Mouse (Mus musculus) myocyte (in vitro differentiated cells): ENCODE measurements around the gene Calhm3. TPM values are rescaled to one million over a fixed set of nuclear protein-coding genes. Genes with fewer than 3 reads are reported as not detected.

Source experiments
- H3K27me3 ChIP-seq: one replicate; pipeline ENCODE4 v1.6.1; 2011; ENCODE audit not compliant: control insufficient read depth, insufficient read depth, insufficient read length
- H3K36me3 ChIP-seq: one replicate; pipeline ENCODE4 v1.6.1; 2011; ENCODE audit not compliant: control insufficient read depth, insufficient read depth
- H3K4me2 ChIP-seq: one replicate; pipeline ENCODE4 v1.6.1; 2011; ENCODE audit warnings: low read depth, control low read depth
- H3K4me3 ChIP-seq: one replicate; pipeline ENCODE4 v1.5.1; 2011; ENCODE audit warnings: mild to moderate bottlenecking, control low read depth, moderate library complexity
- H3K79me2 ChIP-seq: one replicate; pipeline ENCODE4 v1.6.1; 2011; ENCODE audit not compliant: control insufficient read depth, insufficient read depth
- H3ac ChIP-seq: one replicate; pipeline ENCODE4 v1.6.1; 2011; ENCODE audit not compliant: control insufficient read depth, insufficient read length
- CEBPB ChIP-seq: IDR thresholded peaks from 2 replicates; pipeline ENCODE4 v1.6.1; 2011; ENCODE audit warnings: mild to moderate bottlenecking, moderate library complexity; ENCODE audit not compliant: poor library complexity, insufficient read depth, severe bottlenecking
- E2F4 ChIP-seq: IDR thresholded peaks from one replicate; pipeline ENCODE4 v1.6.1; 2011; ENCODE audit warnings: mild to moderate bottlenecking, control low read depth, moderate library complexity; ENCODE audit not compliant: insufficient read depth
- MAX ChIP-seq: IDR thresholded peaks from one replicate; pipeline ENCODE4 v1.6.1; 2011; ENCODE audit warnings: low read depth, mild to moderate bottlenecking, control low read depth
- MYOD1 ChIP-seq, 3 experiments: IDR thresholded peaks; one replicate each; pipeline ENCODE4 v1.6.1; 2011; ENCODE audit warnings: control low read depth in 2 of 3, low read depth in 2 of 3, mild to moderate bottlenecking in 2 of 3, moderate library complexity in 1 of 3; ENCODE audit not compliant: insufficient read length in 2 of 3, control insufficient read depth in 1 of 3
- MYOG ChIP-seq, 3 experiments: IDR thresholded peaks; one replicate each; pipeline ENCODE4 v1.6.1; 2011; ENCODE audit warnings: control low read depth in 2 of 3, low read depth in 2 of 3, mild to moderate bottlenecking in 2 of 3; ENCODE audit not compliant: insufficient read length in 2 of 3, control insufficient read depth in 1 of 3, insufficient read depth in 1 of 3
- POLR2A ChIP-seq: IDR thresholded peaks from one replicate; pipeline ENCODE4 v1.6.1; 2011; ENCODE audit warnings: low read depth, mild to moderate bottlenecking, control low read depth, moderate library complexity; ENCODE audit not compliant: insufficient read length
- POLR2AphosphoS2 ChIP-seq: IDR thresholded peaks from one replicate; pipeline ENCODE4 v1.6.1; 2011; ENCODE audit warnings: low read depth, control low read depth; ENCODE audit not compliant: insufficient read length
- REST ChIP-seq: IDR thresholded peaks from one replicate; pipeline ENCODE4 v1.6.1; 2011; ENCODE audit warnings: mild to moderate bottlenecking, control low read depth, moderate library complexity; ENCODE audit not compliant: insufficient read depth, insufficient read length
- SRF ChIP-seq: IDR thresholded peaks from one replicate; pipeline ENCODE4 v1.6.1; 2011; ENCODE audit warnings: low read depth; ENCODE audit not compliant: control insufficient read depth, insufficient read length
- TCF12 ChIP-seq: IDR thresholded peaks from one replicate; pipeline ENCODE4 v1.6.1; 2011; ENCODE audit warnings: mild to moderate bottlenecking, control low read depth; ENCODE audit not compliant: poor library complexity, insufficient read depth, severe bottlenecking
- TCF3 ChIP-seq: IDR thresholded peaks from one replicate; pipeline ENCODE4 v1.6.1; 2011; ENCODE audit warnings: low read depth, control low read depth; ENCODE audit not compliant: insufficient read length
- USF1 ChIP-seq: IDR thresholded peaks from one replicate; pipeline ENCODE4 v1.6.1; 2011; ENCODE audit warnings: low read depth, mild to moderate bottlenecking, control low read depth, moderate library complexity
- polyA plus RNA-seq: library from polyadenylated mRNA; unstranded; fragments of >200 nt; fragmentation: generic; extraction: Trizol; gene quantifications from one replicate; pipeline ENCODE4 v1.2.1, GENCODE M21; 2012; ENCODE audit warnings: missing spikeins

The Calhm3 gene
- polyA plus RNA-seq, 1 experiment, result not detected

DNA sequence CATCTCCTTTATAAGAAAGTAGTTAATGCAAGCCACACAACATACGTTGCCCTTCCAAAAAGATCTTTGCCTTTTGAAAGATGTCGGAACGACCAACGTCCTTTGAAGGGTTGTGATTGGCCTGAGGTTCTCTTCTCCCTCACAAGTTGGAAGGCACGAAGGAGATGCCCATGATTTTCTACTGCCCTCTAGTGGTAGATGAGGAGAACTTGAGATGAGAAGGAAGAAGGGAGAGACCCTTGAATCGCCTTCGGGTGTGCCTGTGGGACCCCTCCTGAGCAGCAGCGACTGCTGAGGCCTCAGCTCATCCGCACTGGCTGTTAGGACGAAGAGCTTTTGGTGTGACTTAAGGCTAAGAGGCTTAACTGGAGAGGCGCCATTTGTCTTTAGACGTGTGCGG is 10.7 kb upstream of the Calhm3 start:
- no peak overlapping the region for H3ac ChIP-seq
- H3K27me3 ChIP-seq, result no peaks in the 10 kb centered on the region
- H3K4me3 ChIP-seq, result no peak overlapping the region
- no peaks in the 10 kb centered on the region for H3K79me2 ChIP-seq
- no peaks in the 10 kb centered on the region for H3K36me3 ChIP-seq
- peak overlapping the region; percentile 72 for H3K4me2 ChIP-seq
- no peak for TF ChIP-seq POLR2A
- TF ChIP-seq MYOG (IDR thresholded peaks at IDR 0.05; ENCODE audit: control insufficient read depth in 1 of 3, insufficient read depth in 1 of 3, insufficient read length in 2 of 3, low read depth in 2 of 3), result no peak
- TF ChIP-seq CEBPB, result no peak
- no peak for TF ChIP-seq POLR2AphosphoS2
- no peak for TF ChIP-seq REST
- TF ChIP-seq E2F4, result no peak
- TF ChIP-seq MAX, result no peak
- no peak for TF ChIP-seq USF1
- no peak for TF ChIP-seq SRF
- TF ChIP-seq TCF12, result no peak
- TF ChIP-seq TCF3, result no peak
- TF ChIP-seq MYOD1 (IDR thresholded peaks at IDR 0.05; ENCODE audit: control insufficient read depth in 1 of 3, insufficient read length in 2 of 3, low read depth in 2 of 3), result no peak

DNA sequence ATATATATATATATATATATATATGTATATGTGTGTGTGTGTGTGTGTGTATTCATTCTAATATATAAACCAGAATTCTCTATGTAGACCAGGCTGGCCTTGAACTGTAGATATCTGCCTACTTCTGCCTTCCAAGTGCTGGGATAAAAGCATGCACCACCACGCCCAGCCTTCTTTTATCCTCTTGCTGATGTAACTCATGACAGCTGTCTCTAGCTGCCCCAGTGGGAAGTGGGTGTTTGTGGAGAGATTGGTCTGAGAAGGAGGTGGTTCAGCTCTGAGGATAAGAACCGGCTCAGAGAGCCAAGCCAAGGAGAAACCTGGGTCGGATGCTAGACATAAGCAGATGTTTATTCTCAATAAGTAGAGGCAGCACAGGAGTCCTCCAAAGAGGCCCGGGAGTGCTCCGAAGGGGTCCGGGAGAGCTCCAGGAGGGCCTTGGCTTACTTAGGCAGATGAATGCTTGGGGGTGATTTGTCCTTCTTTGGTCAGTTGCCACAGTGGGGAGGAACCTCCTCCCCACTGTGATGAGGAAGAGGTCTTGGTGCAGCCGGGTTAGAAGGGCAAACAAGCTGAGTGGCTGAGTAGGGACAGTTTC is 10.2 kb upstream of the Calhm3 start:
- Histone ChIP-seq H3K4me3 (no peak overlapping the region), H3K79me2 (no peaks in the 10 kb centered on the region), H3K4me2 (peak overlapping the region; percentile 72), H3K27me3 (no peaks in the 10 kb centered on the region), H3ac (no peak overlapping the region), H3K36me3 (no peaks in the 10 kb centered on the region)
- no peak for TF ChIP-seq SRF
- peak in 2 of 3 experiments; percentile 34 to 57 for TF ChIP-seq MYOG (IDR thresholded peaks at IDR 0.05; ENCODE audit: control insufficient read depth in 1 of 3, insufficient read depth in 1 of 3, insufficient read length in 2 of 3, low read depth in 2 of 3)
- TF ChIP-seq CEBPB, result peak; percentile 33; the same call in 1 of the 2 replicates
- TF ChIP-seq TCF3, result no peak
- no peak for TF ChIP-seq POLR2AphosphoS2
- peak in 2 of 3 experiments; percentile 45 to 66 for TF ChIP-seq MYOD1 (IDR thresholded peaks at IDR 0.05; ENCODE audit: control insufficient read depth in 1 of 3, insufficient read length in 2 of 3, low read depth in 2 of 3)
- TF ChIP-seq POLR2A, result no peak
- no peak for TF ChIP-seq REST
- TF ChIP-seq USF1, result no peak
- TF ChIP-seq TCF12, result no peak
- TF ChIP-seq MAX, result no peak
- TF ChIP-seq E2F4, result no peak

DNA sequence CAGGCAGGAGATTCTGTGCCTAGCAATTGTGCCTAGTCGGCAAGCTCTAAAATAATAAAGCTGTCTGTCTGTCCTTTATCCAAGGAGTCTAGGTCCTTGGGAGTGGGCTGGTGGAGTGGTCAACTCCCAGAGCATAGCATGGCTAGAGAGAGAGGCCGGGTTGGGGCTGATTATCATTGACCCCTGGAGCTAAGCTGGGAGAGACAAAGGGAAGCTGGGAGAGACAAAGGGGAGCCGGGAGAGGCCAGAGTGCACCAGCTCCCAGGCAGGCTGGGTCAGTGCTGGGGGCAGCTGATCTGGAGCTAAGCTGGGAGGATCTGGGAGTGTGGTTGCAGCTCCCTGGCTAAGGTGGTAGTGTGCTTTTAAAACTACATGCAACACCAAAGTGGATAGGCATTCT is 9.2 kb upstream of the Calhm3 start:
- no peaks in the 10 kb centered on the region for H3K79me2 ChIP-seq
- TF ChIP-seq E2F4, result no peak
- no peak for TF ChIP-seq POLR2A
- H3K36me3 ChIP-seq, result no peaks in the 10 kb centered on the region
- H3K4me3 ChIP-seq, result no peak overlapping the region
- H3K27me3 ChIP-seq, result no peaks in the 10 kb centered on the region
- H3ac ChIP-seq, result no peak overlapping the region
- H3K4me2 ChIP-seq, result no peak overlapping the region

DNA sequence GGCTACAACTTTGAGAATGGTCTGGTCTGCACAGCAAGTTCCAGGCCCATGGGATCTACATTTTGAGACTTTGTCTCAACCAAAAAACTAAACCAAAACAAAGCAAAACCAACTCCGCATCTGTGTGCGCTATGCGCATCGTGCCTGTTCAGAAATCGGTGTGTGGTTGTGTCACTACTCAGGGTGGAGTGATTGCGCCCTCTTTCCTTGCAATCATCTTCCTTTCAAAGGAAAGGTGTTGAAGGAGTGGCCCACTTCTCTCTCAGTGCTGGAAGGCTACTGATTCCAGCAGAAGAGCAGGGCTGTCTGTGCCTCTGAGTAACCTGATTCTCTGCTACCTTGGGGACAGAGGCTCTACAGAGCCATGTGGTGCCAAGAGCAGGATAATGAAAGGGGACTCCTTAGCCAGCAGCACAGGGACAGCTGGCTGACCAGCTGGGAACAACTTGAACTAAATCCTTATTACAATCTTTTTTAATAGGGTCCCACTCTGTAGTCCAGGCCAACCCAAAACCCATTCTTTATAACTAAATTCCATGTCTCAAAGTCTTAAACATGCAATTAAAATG is 5.7 kb upstream of the Calhm3 start:
- H3ac ChIP-seq, result no peak overlapping the region
- TF ChIP-seq POLR2AphosphoS2 (no peak), MYOG (IDR thresholded peaks at IDR 0.05; ENCODE audit: control insufficient read depth in 1 of 3, insufficient read depth in 1 of 3, insufficient read length in 2 of 3, low read depth in 2 of 3) (peak in 2 of 3 experiments; percentile 24 to 44), REST (no peak), POLR2A (no peak), USF1 (no peak)
- no peak overlapping the region for H3K4me3 ChIP-seq
- H3K4me2 ChIP-seq, result no peak overlapping the region
- H3K79me2 ChIP-seq, result no peaks in the 10 kb centered on the region
- H3K27me3 ChIP-seq, result no peaks in the 10 kb centered on the region
- H3K36me3 ChIP-seq, result no peaks in the 10 kb centered on the region

DNA sequence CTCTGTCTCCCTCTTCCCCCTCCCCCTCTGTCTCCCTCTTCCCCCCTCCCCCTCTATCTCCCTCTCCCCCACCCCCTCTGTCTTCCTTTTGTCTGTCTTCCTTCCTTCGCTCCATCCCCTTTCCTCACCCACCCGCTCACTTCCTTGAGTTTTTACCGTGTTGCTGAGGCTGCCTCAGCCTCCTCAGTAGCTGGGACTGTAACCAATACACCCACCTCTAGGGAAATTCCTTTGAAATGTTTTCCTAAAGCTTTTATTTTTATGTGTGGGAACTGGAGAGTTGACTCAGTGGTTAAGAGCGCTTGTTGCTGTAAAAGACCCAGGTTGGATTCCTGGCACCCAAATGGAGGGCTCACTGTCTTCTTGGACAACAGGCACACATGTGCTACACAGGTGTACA is 4.1 kb upstream of the Calhm3 start:
- Histone ChIP-seq H3ac (no peak overlapping the region), H3K79me2 (no peaks in the 10 kb centered on the region), H3K4me2 (no peak overlapping the region), H3K36me3 (no peaks in the 10 kb centered on the region), H3K4me3 (no peak overlapping the region), H3K27me3 (peaks cover 9% of the 10 kb centered on the region)
- TF ChIP-seq CEBPB (no peak), POLR2A (no peak), E2F4 (no peak), TCF3 (no peak), MYOG (IDR thresholded peaks at IDR 0.05; ENCODE audit: control insufficient read depth in 1 of 3, insufficient read depth in 1 of 3, insufficient read length in 2 of 3, low read depth in 2 of 3) (no peak), MYOD1 (IDR thresholded peaks at IDR 0.05; ENCODE audit: control insufficient read depth in 1 of 3, insufficient read length in 2 of 3, low read depth in 2 of 3) (no peak), TCF12 (no peak), POLR2AphosphoS2 (no peak), SRF (no peak), USF1 (no peak), REST (no peak), MAX (no peak)
